Mouse (Mus musculus) granulocyte monocyte progenitor cell, adult 5-6 weeks (primary cell): ENCODE results near the gene Gm28374. TPM values are rescaled to one million over a fixed set of nuclear protein-coding genes. Genes with fewer than 3 reads are reported as not detected.
A peak's percentile ranks its signal among the peaks of the same experiment; 100 is the strongest.

Experiments
- ATAC-seq: replicated peaks from 2 replicates; pipeline ENCODE4 v1.8.0; 2016; ENCODE audit warnings: mild to moderate bottlenecking, moderate TSS enrichment, inconsistent platforms; ENCODE audit not compliant: poor library complexity, severe bottlenecking
- total RNA-seq, 2 experiments: library from RNA; stranded (forward) in 1 of 2; stranded (reverse) in 1 of 2; fragments of 200-712, 200-1000 nt in 1 of 2; fragments of >200 nt in 1 of 2; fragmentation: Nextera tagmentation in 1 of 2; gene quantifications; 2 replicates each; pipeline ENCODE4 v1.2.3; 2014 to 2017

Gene Gm28374
- total RNA-seq, 2 experiments from 2014 or later, result not detected

- no peak for ATAC-seq
Measured at GRCm38 (mm10) chr19:6094119-6094518, 12.1 kb upstream of the Gm28374 start, which contains the start of gene AC131692.1. AC131692.1 (plus strand) TSS chr19:6094419.

GRCm38 (mm10) chr19:6088841-6089240, 6.8 kb upstream of the Gm28374 start:
- ATAC-seq, result no peak

DNA sequence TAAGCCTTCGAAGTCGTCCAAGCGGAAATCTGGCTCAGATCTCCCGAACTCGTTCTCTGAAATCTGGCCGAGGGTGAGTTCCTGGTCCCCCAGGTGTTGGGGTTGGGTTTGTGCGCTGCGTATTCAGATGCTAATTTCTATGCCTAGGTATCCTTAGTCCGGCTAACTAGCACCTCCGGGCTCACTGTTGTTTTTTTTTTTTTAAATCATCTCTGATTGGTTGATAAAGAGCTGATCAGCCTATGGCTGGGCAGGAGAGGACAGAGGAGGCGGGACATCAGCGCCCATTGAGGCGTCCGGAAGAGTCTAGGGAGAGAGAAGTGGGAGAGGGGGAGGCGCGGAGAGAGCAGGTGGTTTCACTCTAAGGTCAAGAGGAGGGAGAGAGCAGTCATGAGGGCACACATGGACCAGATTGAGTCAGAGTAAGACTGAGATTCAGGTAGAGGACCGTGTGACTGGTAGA, 3.4 kb upstream of the Gm28374 start:
- peak; percentile 84 for ATAC-seq

DNA sequence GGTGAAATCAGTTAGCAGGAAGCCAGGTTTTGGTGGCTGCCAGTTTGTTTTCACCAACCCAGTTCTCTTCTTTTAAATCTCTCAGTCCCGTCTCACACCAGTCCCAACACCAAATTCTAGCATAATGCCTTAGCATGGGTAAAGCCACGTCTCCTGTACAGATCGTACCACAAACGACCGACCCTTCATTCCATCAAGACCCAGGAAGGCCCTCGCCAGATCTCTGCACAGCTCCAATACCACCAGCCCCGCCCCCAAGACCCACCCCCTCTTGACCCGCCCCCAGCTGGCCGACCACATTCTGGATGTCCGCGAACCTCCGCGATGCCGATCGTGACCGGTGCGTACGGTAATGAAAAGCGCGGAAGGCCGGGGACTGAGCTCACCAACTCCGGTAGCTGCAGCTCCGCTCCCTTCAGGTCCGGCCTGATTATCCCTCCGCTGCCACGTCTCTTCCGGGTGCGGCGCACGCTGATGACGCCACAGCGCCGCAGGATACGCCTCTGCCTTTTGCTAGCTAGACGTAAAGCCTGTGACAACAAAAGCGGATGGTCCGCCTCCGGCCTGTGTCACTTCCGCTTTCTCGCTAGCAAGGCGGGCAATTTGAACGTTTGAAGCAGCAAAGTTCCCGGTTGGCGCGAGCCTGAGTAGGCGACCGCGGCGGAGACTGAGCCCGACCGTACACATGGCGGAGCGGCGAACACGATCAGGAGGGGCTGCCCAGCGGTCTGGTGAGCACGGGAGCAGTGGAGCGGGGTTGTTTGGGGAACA, 2.6 kb upstream of the Gm28374 start, which contains the start of the genes Zfpl1 and Cdca5:
Gene Zfpl1, minus strand, starts transcription at position 479 of the 771 bp plus-strand sequence.
Gene Cdca5, plus strand, starts transcription at position 506 of the 771 bp plus-strand sequence.
- ATAC-seq, result peak; percentile 92

- ATAC-seq, result no peak
Measured at GRCm38 (mm10) chr19:6079983-6080480, 2.0 kb downstream of the Gm28374 start, which contains the start of gene Tmem262. Tmem262 (plus strand) TSS chr19:6080033.

GRCm38 (mm10) chr19:6076564-6077393, 5.3 kb downstream of the Gm28374 start, which contains the start of gene Vps51:
Vps51 (minus strand) TSS chr19:6077231.
- ATAC-seq, result peak; percentile 92

- ATAC-seq, result peak; percentile 64
Measured at GRCm38 (mm10) chr19:6073889-6074288, 8.2 kb downstream of the Gm28374 start.

DNA sequence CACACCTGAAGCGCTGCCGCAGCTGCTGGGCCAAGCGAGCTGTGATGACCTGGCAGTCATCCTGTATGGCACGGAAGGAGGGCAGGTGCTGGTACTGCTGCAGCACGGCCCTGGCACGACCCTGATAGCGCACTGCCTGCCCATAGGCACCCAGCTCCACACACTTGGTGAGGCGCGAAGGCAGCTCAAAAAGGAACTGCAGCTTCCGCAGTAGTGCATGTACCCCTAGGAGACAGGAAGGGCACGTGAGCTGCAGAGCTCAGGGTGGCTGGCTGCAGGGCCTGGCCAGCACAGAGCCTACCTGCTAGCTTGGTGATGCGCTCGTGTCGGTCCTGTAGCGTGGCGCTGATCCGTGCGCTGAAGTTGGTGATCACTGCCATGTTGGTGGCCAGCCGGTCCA, 10.8 kb downstream of the Gm28374 start:
- no peak for ATAC-seq

- no peak for ATAC-seq
Measured at GRCm38 (mm10) chr19:6070571-6071250, 11.3 kb downstream of the Gm28374 start.

DNA sequence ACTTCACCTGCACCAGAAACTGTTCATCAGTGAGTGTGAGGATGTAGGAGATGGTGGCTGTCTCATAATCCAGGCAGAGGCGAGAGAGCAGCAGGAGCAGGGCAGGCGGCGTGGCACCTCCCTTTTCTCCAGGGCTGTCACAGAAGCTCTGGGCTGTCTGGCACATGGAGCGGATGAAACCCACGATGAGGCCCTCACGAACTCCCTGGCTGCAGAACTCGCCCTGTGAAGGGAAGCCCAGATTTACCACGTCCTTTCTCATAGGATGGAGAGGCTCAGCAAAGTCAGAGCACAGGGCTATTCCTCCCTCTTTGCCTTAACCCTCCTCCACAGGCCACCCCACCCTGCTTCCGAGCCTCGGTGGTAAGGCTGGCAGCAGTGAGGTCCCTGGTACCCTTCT, 12.2 kb downstream of the Gm28374 start:
- no peak for ATAC-seq

DNA sequence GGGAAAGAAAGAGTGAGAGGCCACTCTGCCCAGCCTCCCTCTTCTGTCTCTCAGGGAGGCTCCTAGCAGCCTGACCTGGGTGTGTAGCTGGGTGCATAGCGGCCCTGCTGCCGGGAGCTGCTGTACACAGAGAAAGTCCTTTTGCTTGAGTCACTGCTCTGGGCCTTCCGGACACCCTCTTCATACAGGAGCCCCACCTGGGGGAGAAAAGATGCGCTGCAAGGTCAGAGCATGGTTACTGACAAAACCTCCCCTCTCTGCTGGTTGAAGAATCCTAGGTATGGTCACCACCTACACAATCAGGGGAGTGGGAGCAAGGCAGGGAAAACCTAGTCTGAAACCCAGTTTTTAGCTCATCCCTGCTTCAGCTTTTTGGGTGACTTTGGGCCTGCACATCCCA, 13.1 kb downstream of the Gm28374 start:
- no peak for ATAC-seq

GRCm38 (mm10) chr19:6067724-6068415, 14.2 kb downstream of the Gm28374 start, which contains the start of gene Tm7sf2:
Tm7sf2 (minus strand) TSS chr19:6068373.
- ATAC-seq, result peak; percentile 88

GRCm38 (mm10) chr19:6067011-6067723, 14.9 kb downstream of the Gm28374 start:
- ATAC-seq, result peak; percentile 67

GRCm38 (mm10) chr19:6066571-6066970, 15.5 kb downstream of the Gm28374 start:
- no peak for ATAC-seq

DNA sequence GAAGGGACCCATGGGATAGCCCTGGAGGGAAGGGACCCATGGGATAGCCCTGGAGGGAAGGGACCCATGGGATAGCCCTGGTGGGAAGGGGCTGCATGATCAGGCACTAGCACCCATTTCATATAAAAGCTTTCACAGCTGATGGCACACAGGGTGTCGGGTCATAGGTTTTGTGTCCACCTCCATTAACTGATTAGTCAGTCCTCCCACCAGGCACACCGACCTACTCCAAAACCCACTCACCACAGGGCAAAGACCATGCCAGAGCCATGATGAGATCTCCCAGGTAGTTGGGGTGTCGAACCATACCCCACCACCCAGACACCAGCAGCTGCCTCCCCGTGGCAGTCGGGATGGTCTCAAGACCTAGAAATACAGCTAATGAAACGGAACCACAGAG, 19.0 kb downstream of the Gm28374 start:
- ATAC-seq, result no peak

GRCm38 (mm10) chr19:6062418-6062817, 19.6 kb downstream of the Gm28374 start:
- ATAC-seq, result no peak

DNA sequence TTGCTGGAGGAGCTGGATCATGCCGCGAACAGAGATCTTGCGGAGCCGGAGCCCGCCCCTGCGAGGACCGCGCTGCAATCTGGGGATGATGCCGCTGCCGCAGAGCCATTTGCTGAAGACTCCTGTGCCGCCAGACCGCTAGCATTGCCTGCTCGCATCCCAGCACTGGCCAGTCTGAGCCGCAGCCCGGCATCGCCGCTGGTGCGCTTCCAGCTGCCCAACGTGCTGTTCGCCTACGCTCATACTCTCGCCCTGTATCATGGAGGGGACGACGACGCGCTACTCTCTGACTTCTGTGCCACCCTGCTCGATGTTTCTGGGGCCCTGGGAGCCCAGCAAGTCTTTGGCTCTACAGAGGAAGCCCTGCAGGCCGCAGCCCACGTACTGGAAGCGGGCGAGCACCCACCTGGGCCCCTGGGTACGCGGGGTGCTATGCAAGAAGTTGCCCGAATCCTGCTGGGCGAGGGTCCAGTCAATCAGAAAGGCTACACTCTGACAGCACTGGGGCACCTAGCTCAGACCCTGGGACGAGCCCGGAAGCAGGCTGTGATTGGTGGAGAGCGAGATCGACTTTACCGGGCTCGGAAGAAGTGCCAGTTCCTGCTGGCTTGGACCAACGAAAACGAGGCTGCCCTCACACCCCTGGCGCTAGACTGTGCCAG, 20.3 kb downstream of the Gm28374 start:
- peak; percentile 50 for ATAC-seq

- ATAC-seq, result peak; percentile 62
Measured at GRCm38 (mm10) chr19:6061021-6061533, 21.0 kb downstream of the Gm28374 start, which contains the start of gene Znhit2. Znhit2 (plus strand) TSS chr19:6061192.
